Mouse (Mus musculus): ENCODE results near the gene Mpp3.

- no peak for TF ChIP-seq CTCF (IDR thresholded peaks at IDR 0.05; ENCODE audit: low read depth)
- no peak for TF ChIP-seq EP300 (IDR thresholded peaks at IDR 0.05; ENCODE audit: low read depth)
Measured at GRCm38 (mm10) chr11:102025991-102026660, 2.1 kb downstream of the Mpp3 start.
